Mouse (Mus musculus): ENCODE results near the gene Col1a1.
"Not testable (repeated sequence)": the region's sequence is repeated elsewhere in the genome, so short reads cannot be mapped to it uniquely, and the experiment has no call there.

The Col1a1 gene

GRCm38 (mm10) chr11:94937335-94937781 lies 1.3 kb downstream of the Col1a1 start:
- peak in 1 of 2 experiments; percentile 43 for DNase-seq (ENCODE audit: inconsistent age in 2 of 2, low spot score in 1 of 2)

GRCm38 (mm10) chr11:94937787-94938186 lies 1.8 kb downstream of the Col1a1 start:
- no peak for DNase-seq (ENCODE audit: inconsistent age in 2 of 2, low spot score in 1 of 2)

GRCm38 (mm10) chr11:94938296-94938695 lies 2.3 kb downstream of the Col1a1 start:
- DNase-seq (ENCODE audit: inconsistent age in 2 of 2, low spot score in 1 of 2) = no peak

- peak; percentile 68 to 90 for DNase-seq (ENCODE audit: inconsistent age in 2 of 2, low spot score in 1 of 2)
Observed at GRCm38 (mm10) chr11:94939280-94939679, 3.3 kb downstream of the Col1a1 start.

GRCm38 (mm10) chr11:94941121-94941520 lies 5.1 kb downstream of the Col1a1 start:
- no peak for DNase-seq (ENCODE audit: inconsistent age in 2 of 2, low spot score in 1 of 2)

GRCm38 (mm10) chr11:94941776-94942175 lies 5.8 kb downstream of the Col1a1 start:
- no peak for DNase-seq (ENCODE audit: inconsistent age in 2 of 2, low spot score in 1 of 2)

- DNase-seq (ENCODE audit: inconsistent age in 2 of 2, low spot score in 1 of 2) = peak; percentile 34 to 78
Observed at GRCm38 (mm10) chr11:94942282-94943023, 6.4 kb downstream of the Col1a1 start.

- no peak for DNase-seq (ENCODE audit: inconsistent age in 2 of 2, low spot score in 1 of 2)
Observed at GRCm38 (mm10) chr11:94943054-94943453, 7.0 kb downstream of the Col1a1 start.

- no peak for DNase-seq (ENCODE audit: inconsistent age in 2 of 2, low spot score in 1 of 2)
Observed at GRCm38 (mm10) chr11:94944295-94944694, 8.3 kb downstream of the Col1a1 start.

GRCm38 (mm10) chr11:94945236-94945635 lies 9.2 kb downstream of the Col1a1 start:
- DNase-seq (ENCODE audit: inconsistent age in 2 of 2, low spot score in 1 of 2) = no peak

- DNase-seq (ENCODE audit: inconsistent age in 2 of 2, low spot score in 1 of 2) = no peak
Observed at GRCm38 (mm10) chr11:94952169-94952568, 16.1 kb downstream of the Col1a1 start.

- DNase-seq (ENCODE audit: inconsistent age in 2 of 2, low spot score in 1 of 2) = no peak
Observed at GRCm38 (mm10) chr11:94955103-94955502, 19.1 kb downstream of the Col1a1 start.

GRCm38 (mm10) chr11:94957693-94958064 lies 21.7 kb downstream of the Col1a1 start:
- DNase-seq (ENCODE audit: inconsistent age in 2 of 2, low spot score in 1 of 2) = no peak

GRCm38 (mm10) chr11:94958065-94958858 lies 22.2 kb downstream of the Col1a1 start:
- peak; percentile 76 to 89 for DNase-seq (ENCODE audit: inconsistent age in 2 of 2, low spot score in 1 of 2)

GRCm38 (mm10) chr11:94962534-94963101 lies 26.6 kb downstream of the Col1a1 start:
- no peak for DNase-seq (ENCODE audit: inconsistent age in 2 of 2, low spot score in 1 of 2)

- no peak for DNase-seq (ENCODE audit: inconsistent age in 2 of 2, low spot score in 1 of 2)
Observed at GRCm38 (mm10) chr11:94967419-94967818, 31.4 kb downstream of the Col1a1 start, which contains the start of gene Hils1. Gene Hils1 (plus strand): TSS chr11:94967593.

GRCm38 (mm10) chr11:94968187-94968586 lies 32.2 kb downstream of the Col1a1 start:
- DNase-seq (ENCODE audit: inconsistent age in 2 of 2, low spot score in 1 of 2) = peak in 1 of 2 experiments; percentile 61

- DNase-seq (ENCODE audit: inconsistent age in 2 of 2, low spot score in 1 of 2) = not testable (repeated sequence)
Observed at GRCm38 (mm10) chr11:94969709-94970108, 33.7 kb downstream of the Col1a1 start.

GRCm38 (mm10) chr11:94970210-94970943 lies 34.4 kb downstream of the Col1a1 start:
- DNase-seq (ENCODE audit: inconsistent age in 2 of 2, low spot score in 1 of 2) = peak; percentile 57 to 88

- DNase-seq (ENCODE audit: inconsistent age in 2 of 2, low spot score in 1 of 2) = no peak
Observed at GRCm38 (mm10) chr11:94971895-94972615, 36.0 kb downstream of the Col1a1 start.

All from adrenal gland, adult (tissue).